Mouse (Mus musculus) activated CD4-positive, CD25-positive, alpha-beta regulatory T cell, adult 9 weeks (primary cell): ENCODE data around the gene 2310057M21Rik. TPM values are rescaled to one million over a fixed set of nuclear protein-coding genes. Genes with fewer than 3 reads are reported as not detected.

Source experiments
- polyA plus RNA-seq: library from polyadenylated mRNA; unstranded; fragments of 100-300 nt; shearing (Covaris generic); gene quantifications from one replicate; pipeline ENCODE4 v1.2.1, GENCODE M21; 2017

Gene 2310057M21Rik
- polyA plus RNA-seq: 20.9 TPM

GRCm38 (mm10) chr7:131362615-131363300, at the start of gene 2310057M21Rik:
Gene 2310057M21Rik, minus strand, starts transcription at chr7:131362759.

GRCm38 (mm10) chr7:131410416-131411058, 48.0 kb upstream of the 2310057M21Rik start, which contains the start of the genes Ikzf5 and Acadsb:
Gene Ikzf5, minus strand, starts transcription at chr7:131410521.
Gene Acadsb, plus strand, starts transcription at chr7:131410601.

GRCm38 (mm10) chr7:131370648-131371469, 8.3 kb upstream of the 2310057M21Rik start, which contains the start of gene Pstk:
Gene Pstk, plus strand, starts transcription at chr7:131371141.

DNA sequence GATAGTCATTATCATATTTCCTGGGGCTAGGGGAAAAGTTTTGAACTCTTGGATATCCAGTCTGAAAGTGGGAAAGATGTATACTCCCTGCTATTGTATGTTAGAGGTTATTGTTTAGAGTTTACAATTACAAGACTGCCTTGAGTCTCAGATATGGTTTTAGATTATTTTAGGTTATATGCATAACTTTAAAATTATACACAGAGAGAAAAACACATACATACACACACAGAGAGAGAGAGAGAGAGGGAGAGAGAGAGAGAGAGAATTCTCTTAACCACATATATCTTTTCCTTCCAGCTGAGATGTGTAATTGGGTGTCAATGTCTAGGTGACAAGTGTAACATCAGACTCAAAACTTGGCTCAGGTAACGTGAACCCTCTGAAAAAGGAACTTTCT, 29.0 kb downstream of the 2310057M21Rik start, which contains the start of gene Fam24a:
TSS of gene Fam24a (plus strand) at position 301 of the 400 bp plus-strand sequence.

DNA sequence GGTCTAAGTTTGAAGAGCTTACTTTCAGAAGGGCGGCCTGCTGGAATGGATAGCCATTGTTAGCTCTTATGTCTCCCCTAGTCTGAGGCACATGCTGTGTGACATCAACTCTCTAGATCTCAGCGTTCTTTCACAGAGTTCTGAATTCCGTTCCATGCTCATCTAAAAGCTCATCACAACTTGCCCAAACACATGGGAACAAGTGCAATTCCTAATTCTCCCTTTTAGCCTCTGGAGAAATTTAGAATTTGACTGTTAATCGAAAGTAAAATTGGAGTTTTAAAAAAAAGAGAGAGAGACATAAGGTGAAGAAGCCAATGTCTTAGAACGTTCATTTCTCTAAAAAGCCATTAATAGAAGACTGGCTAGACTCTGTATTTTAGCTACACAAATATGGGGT, 33.1 kb downstream of the 2310057M21Rik start, which contains the start of gene Fam24b:
TSS of gene Fam24b (minus strand) at position 101 of the 400 bp plus-strand sequence.

DNA sequence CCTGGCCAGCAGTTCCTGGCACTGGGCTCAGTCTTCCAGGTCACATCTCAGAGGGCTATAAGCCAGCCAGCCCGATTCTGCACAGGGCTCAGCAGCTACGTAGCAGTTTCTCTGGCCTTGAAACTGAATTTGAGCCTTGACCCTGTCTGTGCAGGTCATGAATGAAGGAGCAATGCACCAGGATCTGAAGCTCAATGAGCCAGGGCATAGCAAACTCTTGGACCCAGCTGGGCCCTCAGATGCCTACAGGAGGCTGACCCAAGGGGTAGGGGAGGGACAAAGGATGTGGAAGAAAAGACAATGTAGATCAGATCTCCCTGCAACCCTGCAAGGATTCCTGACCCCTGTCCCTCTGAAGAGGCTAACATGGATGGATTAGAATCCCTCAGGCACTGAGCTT, 40.4 kb downstream of the 2310057M21Rik start, which contains the start of gene Cuzd1:
TSS of gene Cuzd1 (minus strand) at position 101 of the 400 bp plus-strand sequence.

Other genes with a start within 250 kb of the 2310057M21Rik start
- not detected for gene 4933402N03Rik, start 216.4 kb downstream of the 2310057M21Rik start, polyA plus RNA-seq
- not detected for gene 5430419D17Rik, start 188.4 kb downstream of the 2310057M21Rik start, polyA plus RNA-seq
- not detected for gene Cuzd1, start 40.5 kb downstream of the 2310057M21Rik start, polyA plus RNA-seq
- gene Fam24b, start 33.2 kb downstream of the 2310057M21Rik start, polyA plus RNA-seq: not detected
- not detected for gene Fam24a, start 28.9 kb downstream of the 2310057M21Rik start, polyA plus RNA-seq
- 48.7 TPM for gene Pstk, start 8.4 kb upstream of the 2310057M21Rik start, polyA plus RNA-seq
- 26.2 TPM for gene Ikzf5, start 47.8 kb upstream of the 2310057M21Rik start, polyA plus RNA-seq
- gene Acadsb, start 47.8 kb upstream of the 2310057M21Rik start, polyA plus RNA-seq: 71.5 TPM
- gene Hmx3, start 180.1 kb upstream of the 2310057M21Rik start, polyA plus RNA-seq: not detected
- gene Hmx2, start 186.0 kb upstream of the 2310057M21Rik start, polyA plus RNA-seq: not detected
- 179 TPM for gene Bub3, start 197.5 kb upstream of the 2310057M21Rik start, polyA plus RNA-seq